Mouse (Mus musculus) left cerebral cortex, adult 8-10 months (tissue): ENCODE results near the gene Olfr1475. TPM values are rescaled to one million over a fixed set of nuclear protein-coding genes. Genes with fewer than 3 reads are reported as not detected.
"Not testable (repeated sequence)": the region's sequence is repeated elsewhere in the genome, so short reads cannot be mapped to it uniquely, and the experiment has no call there.

Experiments
- DNase-seq, 2 experiments: peaks; one replicate each; pipeline ENCODE4 v3.0.0; 2022; ENCODE audit warnings: low spot score in 2 of 2
- total RNA-seq, 4 experiments: library from RNA; stranded (reverse); gene quantifications; 2 replicates each; pipeline ENCODE4 v1.2.4; 2022

Gene Olfr1475
- not detected for total RNA-seq

GRCm38 (mm10) chr19:13480096-13480495, at the start of gene Olfr1475:
Olfr1475 (minus strand) TSS chr19:13480196.
- no peak for DNase-seq

- no peak for DNase-seq
These were observed 47.6 kb upstream of the Olfr1475 start, which contains the start of gene Olfr1480 for GRCm38 (mm10) chr19:13527613-13528012. Olfr1480 (plus strand) TSS chr19:13527913.

GRCm38 (mm10) chr19:13500246-13500645, 20.2 kb upstream of the Olfr1475 start, which contains the start of gene Olfr1477:
Olfr1477 (plus strand) TSS chr19:13500546.
- no peak for DNase-seq

GRCm38 (mm10) chr19:13469265-13469664, 10.7 kb downstream of the Olfr1475 start, which contains the start of gene Olfr1474:
Olfr1474 (plus strand) TSS chr19:13469565.
- not testable (repeated sequence) for DNase-seq

- no peak for DNase-seq
These were observed 24.0 kb downstream of the Olfr1475 start, which contains the start of gene Olfr1472 for GRCm38 (mm10) chr19:13455986-13456385. Olfr1472 (minus strand) TSS chr19:13456086.

- not testable (repeated sequence) for DNase-seq
These were observed 36.9 kb downstream of the Olfr1475 start, which contains the start of gene Olfr1471 for GRCm38 (mm10) chr19:13443109-13443508. Olfr1471 (plus strand) TSS chr19:13443409.

Other genes with a start within 250 kb of the Olfr1475 start
- not detected for gene Olfr1463, start 248.9 kb downstream of the Olfr1475 start, total RNA-seq
- not detected for gene Olfr1465, start 164.7 kb downstream of the Olfr1475 start, total RNA-seq
- not detected for gene Olfr1466, start 141.3 kb downstream of the Olfr1475 start, total RNA-seq
- gene Olfr1467, start 118.0 kb downstream of the Olfr1475 start, total RNA-seq, result not detected
- not detected for gene Olfr1469, start 72.3 kb downstream of the Olfr1475 start, total RNA-seq
- not detected for gene Olfr1471, start 36.8 kb downstream of the Olfr1475 start, total RNA-seq
- not detected for gene Olfr1472, start 24.1 kb downstream of the Olfr1475 start, total RNA-seq
- gene Olfr1474, start 10.6 kb downstream of the Olfr1475 start, total RNA-seq, result not detected
- gene Olfr1477, start 20.4 kb upstream of the Olfr1475 start, total RNA-seq, result not detected
- not detected for gene Olfr1480, start 47.7 kb upstream of the Olfr1475 start, total RNA-seq
- gene Olfr1484, start 103.3 kb upstream of the Olfr1475 start, total RNA-seq, result not detected
- not detected for gene Olfr1487, start 137.2 kb upstream of the Olfr1475 start, total RNA-seq
- gene Olfr1489, start 151.4 kb upstream of the Olfr1475 start, total RNA-seq, result not detected
- not detected for gene Olfr1490, start 170.9 kb upstream of the Olfr1475 start, total RNA-seq
- gene Olfr1491, start 217.1 kb upstream of the Olfr1475 start, total RNA-seq, result not detected
- gene Olfr1493-ps1, start 243.1 kb upstream of the Olfr1475 start, total RNA-seq, result not detected